Mouse (Mus musculus) kidney, adult 2 months (tissue): ENCODE data around the gene Pm20d1.

Experiments used
- CTCF ChIP-seq: fragments of 200-500 bp; conservative IDR thresholded peaks from 2 replicates; pipeline ENCODE4 v1.5.1; 2011; ENCODE audit warnings: low read depth, mild to moderate bottlenecking, control low read depth, low read length, moderate library complexity, mixed read lengths; ENCODE audit not compliant: insufficient read depth, insufficient read length
- POLR2A ChIP-seq: fragments of 200-500 bp; IDR thresholded peaks from one replicate; pipeline ENCODE4 v1.6.1; 2011; ENCODE audit warnings: low read depth, low read length, control low read depth

DNA sequence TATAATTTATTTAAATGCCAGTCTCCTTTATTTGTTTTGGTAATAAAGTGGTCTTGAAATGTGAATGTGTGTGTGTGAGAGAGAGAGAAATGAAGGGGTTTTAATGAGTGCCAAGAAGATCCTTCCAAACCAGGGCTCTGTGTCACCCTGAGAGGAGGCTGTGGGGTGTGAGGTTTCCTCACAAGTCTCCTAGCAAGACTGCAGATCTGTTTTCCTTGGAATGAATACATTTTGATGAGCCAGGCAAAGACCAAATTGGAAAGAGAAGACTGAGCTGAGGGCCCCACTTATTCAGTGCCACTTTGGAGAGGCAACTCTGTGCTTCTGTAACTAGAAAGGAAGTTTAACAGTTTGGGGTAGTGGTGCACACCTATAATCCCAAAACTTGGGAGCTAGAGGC is 25.7 kb upstream of the Pm20d1 start:
- TF ChIP-seq CTCF (no peak), POLR2A (no peak)
